Mouse (Mus musculus) lung, embryonic 15.5 days (tissue): Measurements from ENCODE around the gene Usp29. TPM values are rescaled to one million over a fixed set of nuclear protein-coding genes. Genes with fewer than 3 reads are reported as not detected.

ENCODE experiments used
- ATAC-seq: fragments of 200-750 bp; cut with Nextera tagmentation; 2 replicates; pipeline ENCODE4 v1.8.0; 2017; ENCODE audit warnings: moderate number of reproducible peaks, borderline replicate concordance; ENCODE audit not compliant: low FRiP score, low TSS enrichment; ENCODE audit errors: extremely low read depth
- H3K27ac ChIP-seq: fragments of 300-500 bp; sonication (generic); 2 replicates; pipeline ENCODE4 v1.5.1; 2015; ENCODE audit warnings: moderate library complexity, mild to moderate bottlenecking, inconsistent platforms
- H3K27me3 ChIP-seq: fragments of 300-500 bp; sonication (generic); 2 replicates; pipeline ENCODE4 v1.6.1; 2015; ENCODE audit warnings: inconsistent platforms
- H3K36me3 ChIP-seq: fragments of 300-500 bp; sonication (generic); 2 replicates; pipeline ENCODE4 v1.6.1; 2015; ENCODE audit warnings: inconsistent platforms
- H3K4me1 ChIP-seq: fragments of 300-500 bp; sonication (generic); 2 replicates; pipeline ENCODE4 v1.6.1; 2015; ENCODE audit warnings: inconsistent platforms
- H3K4me2 ChIP-seq: fragments of 300-500 bp; sonication (generic); 2 replicates; pipeline ENCODE4 v1.6.1; 2015; ENCODE audit warnings: inconsistent platforms, mild to moderate bottlenecking, moderate library complexity
- H3K4me3 ChIP-seq: fragments of 300-500 bp; sonication (generic); 2 replicates; pipeline ENCODE4 v1.5.1; 2015; ENCODE audit warnings: mild to moderate bottlenecking, inconsistent platforms
- H3K9ac ChIP-seq: fragments of 300-500 bp; sonication (generic); 2 replicates; pipeline ENCODE4 v1.6.1; 2015; ENCODE audit warnings: inconsistent platforms
- H3K9me3 ChIP-seq: fragments of 300-500 bp; sonication (generic); 2 replicates; pipeline ENCODE4 v1.6.1; 2016; ENCODE audit warnings: inconsistent platforms
- WGBS: fragments of 180-500 bp; shearing (Covaris S2); methylation state at CpG from one replicate; pipeline ENCODE4 v1.1.7; 2015; 5-methylcytosine and 5-hydroxymethylcytosine counted together
- polyA plus RNA-seq: library from polyadenylated mRNA; unstranded; fragments of >200 nt; fragmentation: Nextera tagmentation; extraction: Ambion mirVana; gene quantifications from 2 replicates; pipeline ENCODE4 v1.2.1, GENCODE M21; 2015

Usp29 gene
- polyA plus RNA-seq, result 3.7 and 4.4 TPM in 2 replicates

DNA sequence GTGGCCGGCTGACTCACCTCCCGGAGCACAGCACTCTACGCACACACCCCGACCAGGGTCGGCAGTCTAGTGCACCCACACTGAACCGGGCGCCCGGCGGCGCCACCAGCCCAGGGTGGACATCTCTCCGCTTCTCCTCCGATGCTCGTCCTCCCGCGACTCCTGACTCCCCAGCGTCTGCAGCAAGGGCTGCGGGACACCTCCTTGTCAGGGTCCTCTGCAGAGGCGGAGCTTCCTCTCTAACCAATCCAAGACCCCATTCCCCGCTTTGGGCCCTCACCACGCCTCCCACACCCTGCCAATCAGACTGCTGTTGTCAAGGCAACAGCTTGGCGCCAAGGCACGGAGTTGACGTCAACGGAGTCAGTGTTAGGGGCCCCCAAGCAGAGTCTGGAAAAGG, at the start of gene Usp29, which contains the start of gene Peg3:
Gene Usp29, plus strand, starts transcription at position 338 of the 400 bp plus-strand sequence.
Gene Peg3, minus strand, starts transcription at position 191 of the 400 bp plus-strand sequence.
- peaks cover 3% of the 10 kb centered on the region; the same call in 1 of the 2 replicates for H3K36me3 ChIP-seq
- H3K4me1 ChIP-seq, result no peaks in the 10 kb centered on the region
- peak within 1 kb of the TSS; percentile 57 for H3K4me3 ChIP-seq
- H3K4me2 ChIP-seq, result peak within 1 kb of the TSS; percentile 59
- WGBS, result 42% methylated on average over 24 of the region's 24 CpGs
- peak; percentile 49 for ATAC-seq
- H3K9ac ChIP-seq, result peak within 1 kb of the TSS; percentile 53
- peaks cover 18% of the 10 kb centered on the region; the same call in 1 of the 2 replicates for H3K9me3 ChIP-seq
- H3K27ac ChIP-seq, result peak within 1 kb of the TSS; percentile 95
- no peaks in the 10 kb centered on the region for H3K27me3 ChIP-seq

DNA sequence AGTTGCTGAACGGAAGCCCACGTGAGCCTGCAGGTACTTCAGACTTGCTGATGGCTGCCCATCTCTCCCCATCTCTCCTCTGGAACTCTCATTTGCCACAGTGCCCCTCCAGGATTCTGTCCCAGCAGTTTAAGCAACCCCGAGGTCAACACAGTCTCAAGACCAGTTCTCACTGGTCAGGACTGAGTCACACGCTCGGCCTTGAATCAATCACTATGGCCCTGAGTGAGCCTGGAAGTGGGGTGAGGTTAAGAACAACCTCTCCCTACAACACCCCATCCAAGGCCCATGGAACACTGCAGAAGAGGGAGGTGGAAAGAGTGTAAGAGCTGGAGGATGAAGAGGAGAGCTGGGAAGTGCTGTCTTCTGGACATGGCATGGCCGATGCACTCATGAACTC, 44.9 kb upstream of the Usp29 start:
- Histone ChIP-seq H3K9me3 (no peaks in the 10 kb centered on the region), H3K9ac (no peak overlapping the region), H3K27me3 (no peaks in the 10 kb centered on the region), H3K4me3 (no peak overlapping the region), H3K36me3 (no peaks in the 10 kb centered on the region), H3K27ac (no peak overlapping the region), H3K4me1 (no peaks in the 10 kb centered on the region), H3K4me2 (no peak overlapping the region)
- no peak for ATAC-seq
- 90% methylated on average over 6 of the region's 6 CpGs for WGBS

DNA sequence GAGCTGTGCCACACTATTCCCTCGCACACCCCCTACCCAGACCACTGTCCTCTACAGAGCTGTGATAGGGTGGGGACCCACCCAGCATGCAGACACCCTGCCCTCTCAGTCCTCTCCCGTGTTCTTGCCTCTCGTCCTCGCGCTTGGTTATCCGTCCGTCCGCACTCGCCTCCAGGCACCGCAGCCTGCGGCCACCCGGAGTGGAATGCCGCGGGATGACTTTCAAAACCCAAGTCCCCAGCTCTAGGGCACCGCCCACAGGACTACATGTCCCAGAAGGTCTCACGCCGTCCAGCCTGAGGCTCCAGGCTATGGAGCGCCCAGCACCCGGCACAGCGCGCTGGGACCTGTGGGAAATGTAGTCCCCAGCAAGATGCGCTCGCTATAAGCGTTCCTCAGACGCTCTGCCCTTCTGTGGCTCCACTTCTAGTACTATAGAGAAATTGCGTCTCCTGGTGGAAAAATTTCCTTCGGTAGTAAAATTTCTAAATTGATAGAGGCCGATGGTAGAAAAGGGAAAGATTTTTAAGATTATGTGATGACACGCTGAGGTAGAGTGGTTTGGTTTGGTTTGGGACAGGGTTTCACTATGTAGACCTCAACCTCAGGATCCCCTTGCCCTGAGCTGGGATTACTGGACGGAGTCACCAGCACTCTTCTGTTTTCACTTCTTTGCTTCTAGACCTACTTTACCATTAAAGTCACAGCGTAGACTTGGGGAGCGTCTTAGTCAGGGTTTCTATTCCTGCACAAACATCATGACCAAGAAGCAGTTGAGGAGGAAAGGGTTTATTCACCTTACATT, 33.9 kb upstream of the Usp29 start, which contains the start of gene Zim1:
Gene Zim1, minus strand, starts transcription at position 210 of the 805 bp plus-strand sequence.
- WGBS, result 10% methylated on average over 32 of the region's 32 CpGs
- H3K4me3 ChIP-seq, result peak within 1 kb of the TSS; percentile 51

DNA sequence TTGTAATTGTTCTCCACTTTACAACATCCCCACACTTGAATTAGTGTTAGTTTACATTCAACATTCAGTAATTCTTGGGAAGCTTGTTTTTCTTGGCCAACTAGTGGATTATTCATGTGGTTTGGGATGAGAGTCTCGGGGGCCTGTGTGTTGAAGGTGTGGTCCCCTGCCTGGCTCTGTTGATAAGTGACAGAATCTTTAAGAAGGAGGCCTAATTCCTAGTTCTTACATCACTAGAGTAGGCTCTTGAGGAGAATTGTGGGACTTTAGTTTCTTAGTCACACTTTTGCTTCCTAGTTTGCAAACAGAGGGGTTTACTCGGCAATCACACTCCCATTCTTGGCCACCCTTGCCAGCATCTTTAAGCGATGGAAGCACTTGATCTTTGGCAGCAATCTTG, 31.1 kb upstream of the Usp29 start:
- ATAC-seq, result no peak
- WGBS, result 59% methylated on average over 3 of the region's 3 CpGs
- Histone ChIP-seq H3K36me3 (no peaks in the 10 kb centered on the region), H3K4me3 (no peak overlapping the region), H3K9me3 (no peaks in the 10 kb centered on the region), H3K27ac (no peak overlapping the region), H3K4me2 (no peak overlapping the region), H3K9ac (no peak overlapping the region), H3K4me1 (no peaks in the 10 kb centered on the region), H3K27me3 (no peaks in the 10 kb centered on the region)

More for the DNA sequence above, 33.9 kb upstream of the Usp29 start, which contains the start of gene Zim1:
- peak; percentile 100 for ATAC-seq
- no peaks in the 10 kb centered on the region for H3K36me3 ChIP-seq
- H3K4me2 ChIP-seq, result peak within 1 kb of the TSS; percentile 78
- H3K9me3 ChIP-seq, result no peaks in the 10 kb centered on the region
- peak within 1 kb of the TSS; percentile 52 for H3K9ac ChIP-seq
- H3K4me1 ChIP-seq, result no peaks in the 10 kb centered on the region
- H3K27ac ChIP-seq, result 0 out of 2 replicates have a peak within 1 kb of the TSS, but pooled peaks have one; percentile 26
- no peaks in the 10 kb centered on the region for H3K27me3 ChIP-seq

DNA sequence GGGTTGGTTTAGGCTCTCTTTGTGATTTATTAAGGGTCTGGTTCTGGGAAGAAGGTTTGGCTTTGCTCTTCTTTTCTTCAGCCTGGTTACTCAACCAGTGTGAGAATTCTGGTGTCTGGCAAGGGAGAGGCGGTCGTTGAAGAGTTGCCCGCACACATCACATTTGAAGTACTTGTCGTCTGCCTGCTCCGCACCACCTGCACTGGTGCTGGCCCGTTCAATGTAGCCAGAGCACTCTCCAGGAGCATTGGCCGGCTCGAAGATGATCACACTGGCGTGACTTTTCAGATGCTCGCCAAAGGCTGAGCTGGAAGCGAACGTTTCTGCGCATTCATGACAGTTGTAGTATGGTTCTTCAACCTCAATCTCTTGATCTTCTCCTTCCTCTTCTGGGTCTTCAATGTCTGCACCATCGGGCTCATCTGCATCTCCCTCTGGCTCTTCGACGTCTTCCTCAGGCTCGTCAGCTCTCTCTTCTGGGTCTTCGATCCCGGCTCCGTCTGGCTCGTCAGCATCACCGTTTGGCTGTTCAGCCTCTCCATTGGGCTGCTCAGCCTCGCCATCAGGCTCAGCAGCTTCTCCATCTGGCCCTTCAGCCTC, 22.9 kb upstream of the Usp29 start:
- WGBS, result 86% methylated on average over 23 of the region's 23 CpGs
- Histone ChIP-seq H3K4me1 (no peaks in the 10 kb centered on the region), H3K36me3 (peaks cover 52% of the 10 kb centered on the region), H3K4me3 (no peak overlapping the region), H3K27ac (no peak overlapping the region), H3K4me2 (no peak overlapping the region), H3K9me3 (no peaks in the 10 kb centered on the region), H3K27me3 (no peaks in the 10 kb centered on the region), H3K9ac (no peak overlapping the region)
- no peak for ATAC-seq

DNA sequence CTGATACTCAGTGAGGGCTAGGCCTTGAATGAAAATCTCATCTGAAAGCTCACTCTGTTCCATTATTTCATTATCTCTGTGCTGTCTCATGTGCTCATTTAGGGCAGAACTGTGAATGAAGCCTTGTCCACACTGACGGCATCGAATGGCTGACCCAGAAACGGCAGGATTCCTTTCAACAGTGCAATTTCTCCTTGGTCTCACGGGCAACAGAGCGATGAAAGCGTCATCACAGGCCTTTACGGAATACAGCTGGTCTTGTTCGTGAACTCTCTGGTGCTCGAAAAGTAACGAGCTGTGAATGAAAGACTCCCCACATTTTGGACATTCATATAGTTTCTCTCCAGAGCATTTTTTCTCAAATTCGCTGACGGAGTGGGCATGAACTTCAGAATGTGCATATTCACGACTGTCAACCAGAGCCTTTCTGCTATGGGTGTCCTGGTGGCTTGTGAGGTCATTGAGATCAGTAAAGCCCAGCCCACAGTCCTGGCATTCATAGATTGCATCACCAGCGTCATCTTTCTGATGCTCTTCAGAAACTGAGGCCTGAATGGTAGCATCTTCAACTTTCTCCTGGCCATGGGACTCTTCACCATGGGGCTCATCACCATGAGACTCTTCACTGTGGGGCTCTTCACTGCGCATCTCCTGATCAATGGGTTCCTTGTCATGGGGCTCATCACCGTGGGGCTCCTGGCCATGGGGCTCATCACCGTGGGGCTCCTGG, 21.8 kb upstream of the Usp29 start:
- ATAC-seq, result no peak
- Histone ChIP-seq H3K9ac (no peak overlapping the region), H3K4me1 (no peaks in the 10 kb centered on the region), H3K4me3 (no peak overlapping the region), H3K9me3 (no peaks in the 10 kb centered on the region), H3K36me3 (peaks cover 63% of the 10 kb centered on the region), H3K4me2 (no peak overlapping the region), H3K27ac (no peak overlapping the region), H3K27me3 (no peaks in the 10 kb centered on the region)
- WGBS, result 64% methylated on average over 17 of the region's 17 CpGs

DNA sequence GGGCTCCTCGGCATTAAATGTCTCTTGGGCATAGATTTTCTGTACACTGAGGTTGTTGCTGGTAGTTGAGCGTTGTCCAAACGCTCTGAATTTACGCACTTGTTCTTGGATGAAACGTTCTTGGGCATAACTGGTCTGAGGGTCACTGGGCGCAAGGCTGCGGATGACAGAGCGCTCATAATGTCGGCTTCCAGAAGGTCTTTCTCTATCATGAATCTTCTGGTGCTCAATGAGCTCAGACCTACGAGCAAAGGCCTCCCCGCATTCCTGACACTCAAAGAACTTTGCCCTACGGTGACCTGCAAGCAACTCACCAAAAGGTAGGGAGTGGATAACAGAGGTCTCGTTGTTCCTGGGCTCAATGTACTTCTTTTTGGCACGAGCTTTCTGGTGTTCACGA, 21.0 kb upstream of the Usp29 start:
- Histone ChIP-seq H3K4me1 (no peaks in the 10 kb centered on the region), H3K4me3 (no peak overlapping the region), H3K27me3 (no peaks in the 10 kb centered on the region), H3K27ac (no peak overlapping the region), H3K36me3 (peaks cover 64% of the 10 kb centered on the region), H3K9ac (no peak overlapping the region), H3K9me3 (no peaks in the 10 kb centered on the region), H3K4me2 (no peak overlapping the region)
- 88% methylated on average over 15 of the region's 15 CpGs for WGBS
- ATAC-seq, result no peak

DNA sequence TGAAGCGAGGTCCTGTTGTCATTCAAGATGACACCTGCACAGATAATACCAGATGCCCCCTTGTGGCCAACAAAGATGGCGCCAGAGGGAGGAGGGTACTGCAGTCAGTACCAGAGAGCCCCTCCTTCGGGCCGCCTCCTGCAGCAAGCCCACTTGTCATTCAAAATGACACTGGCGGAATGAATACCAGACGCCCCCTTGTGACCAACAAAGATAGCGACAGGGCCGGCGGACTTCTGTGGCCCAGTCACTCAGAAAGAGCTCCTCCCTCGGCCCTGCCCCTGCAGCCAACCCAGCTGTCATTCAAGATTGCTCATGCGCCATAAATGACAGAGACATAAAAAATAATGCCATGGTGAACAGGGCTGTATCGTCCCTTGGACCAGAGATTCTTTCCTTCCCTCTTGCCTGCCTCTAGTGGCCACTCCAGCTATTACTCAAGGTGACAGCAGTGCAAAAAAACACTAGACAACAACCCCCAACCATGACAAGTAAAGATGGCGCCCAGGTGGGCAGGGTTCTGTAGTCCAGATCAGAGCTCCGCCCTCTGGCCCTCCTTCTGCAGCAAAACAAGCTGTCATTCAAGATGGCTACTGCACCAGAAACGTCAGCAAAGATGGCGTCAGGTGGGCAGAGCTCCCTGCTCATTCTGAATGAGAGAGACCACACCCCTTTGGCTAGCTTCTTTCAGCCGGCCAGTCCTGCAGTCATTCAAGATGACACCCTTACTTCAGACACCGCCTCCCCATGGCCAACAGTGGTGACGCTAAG, 2.8 kb upstream of the Usp29 start:
- ATAC-seq, result peak; percentile 55
- H3K4me2 ChIP-seq, result peak overlapping the region; percentile 48
- no peaks in the 10 kb centered on the region for H3K4me1 ChIP-seq
- H3K4me3 ChIP-seq, result peak overlapping the region; percentile 57
- WGBS, result 57% methylated on average over 19 of the region's 19 CpGs
- H3K9me3 ChIP-seq, result peaks cover 18% of the 10 kb centered on the region; the same call in 1 of the 2 replicates
- H3K9ac ChIP-seq, result no peak overlapping the region
- H3K27me3 ChIP-seq, result no peaks in the 10 kb centered on the region
- peak overlapping the region; percentile 69 for H3K27ac ChIP-seq
- H3K36me3 ChIP-seq, result peaks cover 11% of the 10 kb centered on the region; the same call in 1 of the 2 replicates

DNA sequence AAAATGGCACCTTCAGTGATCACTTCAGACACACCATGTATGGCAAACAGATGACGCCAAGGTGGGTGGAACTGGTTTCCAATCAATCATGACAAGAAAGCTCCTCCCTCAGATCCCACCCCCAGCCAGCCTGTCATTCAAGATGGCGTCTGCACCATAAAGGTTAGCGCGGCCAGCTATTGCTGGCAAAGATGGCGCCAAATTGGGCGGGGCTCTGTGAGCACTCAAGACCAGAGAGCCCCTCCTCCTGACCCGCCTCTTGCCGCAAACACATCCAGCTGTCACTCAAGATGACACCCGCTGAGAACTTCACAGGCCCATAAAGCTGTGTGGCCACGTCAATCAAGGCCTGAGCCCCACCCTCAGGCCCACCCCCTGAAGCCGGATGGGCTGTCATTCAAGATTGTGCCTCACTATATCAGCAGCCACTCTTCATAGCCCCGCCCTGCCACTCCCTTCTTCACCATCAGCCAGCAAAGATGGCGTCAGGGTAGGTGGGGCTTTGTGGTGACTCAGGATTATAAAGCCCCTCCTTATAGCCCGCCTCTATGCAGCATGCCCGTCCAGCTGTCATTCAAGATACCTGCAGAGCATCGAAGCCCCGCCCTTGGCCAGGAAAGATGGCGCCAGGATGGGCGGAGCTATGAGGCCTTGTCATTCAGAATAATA, 2.0 kb upstream of the Usp29 start:
- Histone ChIP-seq H3K9ac (no peak overlapping the region), H3K27ac (peak overlapping the region; percentile 95), H3K4me2 (peak overlapping the region; percentile 48), H3K4me1 (no peaks in the 10 kb centered on the region), H3K4me3 (peak overlapping the region; percentile 57), H3K9me3 (peaks cover 18% of the 10 kb centered on the region; the same call in 1 of the 2 replicates), H3K36me3 (peaks cover 11% of the 10 kb centered on the region; the same call in 1 of the 2 replicates), H3K27me3 (no peaks in the 10 kb centered on the region)
- 52% methylated on average over 19 of the region's 19 CpGs for WGBS
- peak; percentile 82 for ATAC-seq

DNA sequence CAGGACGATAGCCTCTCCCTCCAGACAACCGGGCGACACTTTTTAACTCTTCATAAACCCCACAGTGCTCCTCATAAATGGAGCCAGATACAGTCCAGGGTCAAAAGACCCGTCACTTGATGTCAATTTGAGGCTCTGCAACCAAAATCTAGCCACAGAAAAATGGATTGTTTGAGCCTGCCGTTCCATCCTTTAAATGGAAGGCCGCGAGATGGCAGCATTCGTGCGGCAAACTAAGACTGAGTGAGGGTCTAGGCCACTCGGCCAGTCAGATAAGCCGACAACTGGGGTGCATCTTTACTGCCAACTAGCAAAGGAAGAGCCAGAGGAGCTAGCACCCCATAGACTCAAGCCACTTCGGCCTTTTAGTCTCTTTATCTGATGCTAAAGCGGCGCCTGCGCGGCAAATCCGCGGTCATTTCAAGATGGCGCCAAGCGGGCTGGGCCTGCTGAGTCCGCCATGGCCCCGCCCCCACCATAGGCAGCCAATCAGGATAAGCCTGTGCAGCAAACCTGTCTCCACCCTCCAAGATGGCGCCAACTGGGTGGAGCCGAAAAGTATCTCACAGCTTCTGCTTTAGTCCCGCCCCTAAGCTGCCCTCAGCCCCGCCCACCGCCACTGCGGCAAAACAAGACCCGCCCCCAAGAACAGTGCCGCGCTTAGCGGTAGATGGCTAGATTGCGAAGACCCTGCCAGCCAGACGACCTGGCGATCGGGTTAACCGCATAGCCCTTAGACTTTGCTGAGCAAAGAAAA, 1.1 kb upstream of the Usp29 start:
- H3K9me3 ChIP-seq, result peaks cover 18% of the 10 kb centered on the region; the same call in 1 of the 2 replicates
- peak overlapping the region; percentile 57 for H3K4me3 ChIP-seq
- H3K9ac ChIP-seq, result peak overlapping the region; percentile 53
- H3K36me3 ChIP-seq, result peaks cover 11% of the 10 kb centered on the region; the same call in 1 of the 2 replicates
- peak; percentile 66 for ATAC-seq
- 43% methylated on average over 37 of the region's 37 CpGs for WGBS
- peak overlapping the region; percentile 95 for H3K27ac ChIP-seq
- peak overlapping the region; percentile 59 for H3K4me2 ChIP-seq
- H3K27me3 ChIP-seq, result no peaks in the 10 kb centered on the region
- no peaks in the 10 kb centered on the region for H3K4me1 ChIP-seq
